Mouse (Mus musculus) layer of hippocampus, postnatal 10 days (tissue): Measurements from ENCODE around the gene Gm37240. TPM values are rescaled to one million over a fixed set of nuclear protein-coding genes. Genes with fewer than 3 reads are reported as not detected.

Source experiments
- DNase-seq, 2 experiments: peaks; one replicate each; pipeline ENCODE4 v3.0.0; 2021; ENCODE audit warnings: low spot score in 2 of 2
- total RNA-seq, 2 experiments: library from RNA; stranded (reverse); gene quantifications; 2 replicates each; pipeline ENCODE4 v1.2.3; 2021

Gm37240 gene
- total RNA-seq, 2 experiments from 2014 or later = 0.75 to 0.80 TPM

DNA sequence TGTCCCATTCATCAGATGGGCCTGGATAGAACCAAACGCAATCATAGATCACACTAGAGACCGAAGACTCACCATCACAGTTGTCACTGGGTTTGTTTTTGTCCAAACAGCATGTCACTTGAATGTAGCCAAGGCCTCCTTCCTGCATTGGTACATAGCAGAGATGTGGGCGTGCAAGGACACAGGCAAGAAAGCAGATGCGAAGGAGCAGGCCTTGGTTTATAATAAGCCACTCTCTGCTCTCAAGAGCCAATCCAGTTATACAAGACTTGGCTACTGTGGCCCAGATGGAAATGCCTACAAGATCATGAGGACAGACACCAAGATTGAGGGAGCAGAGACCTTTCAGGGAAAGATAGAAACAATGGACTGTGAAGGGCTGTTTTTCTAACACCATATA lies 456.1 kb downstream of the Gm37240 start:
- no peak for DNase-seq

DNA sequence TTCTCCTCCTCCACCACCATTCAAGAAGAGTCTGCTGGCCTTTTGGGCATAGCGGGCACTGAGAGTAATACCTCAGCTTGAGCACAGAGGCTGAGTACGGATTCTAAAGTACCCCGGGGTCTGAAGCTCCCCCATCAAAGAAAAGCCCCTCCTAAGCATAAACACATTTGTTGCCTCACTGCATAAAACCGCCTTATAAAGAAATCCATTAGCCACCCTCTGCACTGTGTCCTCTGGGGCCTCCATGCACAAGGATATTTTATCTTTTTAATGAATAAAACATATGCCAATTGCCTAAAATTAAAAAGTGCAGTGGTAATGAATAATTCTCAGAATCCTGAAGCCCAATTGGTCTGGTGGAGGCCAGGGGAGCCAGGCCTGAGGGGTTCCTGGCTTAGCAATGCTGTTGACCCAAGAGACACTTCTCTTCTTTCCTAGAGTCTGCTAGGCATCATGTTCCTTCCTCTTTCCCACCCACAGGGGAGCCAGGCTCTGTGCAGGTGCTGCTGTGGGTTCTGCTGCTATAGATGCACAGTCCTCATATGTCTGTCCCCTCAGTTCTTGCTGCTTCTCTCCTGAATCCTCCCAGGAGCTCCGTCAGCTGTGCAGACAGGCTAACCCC lies 463.8 kb downstream of the Gm37240 start:
- DNase-seq = no peak

DNA sequence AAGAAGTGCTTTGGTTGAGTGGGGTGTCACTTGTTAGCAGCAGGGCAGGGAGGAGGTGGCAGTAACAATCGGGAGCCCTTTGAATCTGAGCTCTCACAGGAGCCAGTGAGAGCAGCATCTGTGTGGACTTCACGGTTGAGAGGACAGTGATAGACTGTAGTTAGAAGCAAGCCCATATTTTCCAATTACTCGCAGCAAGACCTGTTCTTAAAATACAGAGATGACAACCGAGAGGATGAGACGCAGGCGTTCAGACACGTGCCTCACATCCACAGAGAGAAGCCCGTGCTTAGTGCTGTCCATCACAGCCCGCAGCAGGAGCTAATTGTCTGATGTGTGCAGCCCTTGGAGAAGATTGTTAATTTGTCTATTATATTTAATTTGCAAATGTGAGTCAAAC lies 465.9 kb downstream of the Gm37240 start:
- DNase-seq = no peak

- no peak for DNase-seq
Measured at GRCm38 (mm10) chr3:85417663-85418062, 469.7 kb downstream of the Gm37240 start.

- DNase-seq = no peak
Measured at GRCm38 (mm10) chr3:85398841-85399240, 488.5 kb downstream of the Gm37240 start.

- DNase-seq = no peak
Measured at GRCm38 (mm10) chr3:85398483-85398835, 488.9 kb downstream of the Gm37240 start.

GRCm38 (mm10) chr3:85397816-85398482 lies 489.4 kb downstream of the Gm37240 start:
- DNase-seq = no peak

DNA sequence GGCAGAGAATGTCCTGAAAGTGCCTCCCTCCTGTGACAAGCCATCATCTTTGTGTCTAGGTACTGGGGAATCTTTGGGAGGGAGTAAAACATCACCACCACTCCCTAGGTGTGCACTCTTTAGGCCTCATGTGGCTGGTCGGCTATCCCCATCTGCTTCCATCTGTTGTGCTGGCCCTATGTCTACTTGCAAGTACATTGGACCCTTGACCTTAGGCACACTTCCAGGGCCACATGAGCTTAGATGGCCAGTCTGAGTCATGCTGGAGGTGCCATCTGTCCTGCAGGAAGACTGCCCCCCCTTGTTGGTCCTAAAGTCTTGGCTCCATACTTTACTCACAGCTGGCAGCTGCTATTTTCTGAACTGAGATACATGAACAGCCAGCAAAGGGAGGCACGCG lies 493.9 kb downstream of the Gm37240 start:
- DNase-seq = no peak

GRCm38 (mm10) chr3:85391756-85392155 lies 495.6 kb downstream of the Gm37240 start:
- DNase-seq = no peak

- no peak for DNase-seq
Measured at GRCm38 (mm10) chr3:85391111-85391510, 496.2 kb downstream of the Gm37240 start.

GRCm38 (mm10) chr3:85385371-85385770 lies 501.9 kb downstream of the Gm37240 start:
- DNase-seq = no peak

DNA sequence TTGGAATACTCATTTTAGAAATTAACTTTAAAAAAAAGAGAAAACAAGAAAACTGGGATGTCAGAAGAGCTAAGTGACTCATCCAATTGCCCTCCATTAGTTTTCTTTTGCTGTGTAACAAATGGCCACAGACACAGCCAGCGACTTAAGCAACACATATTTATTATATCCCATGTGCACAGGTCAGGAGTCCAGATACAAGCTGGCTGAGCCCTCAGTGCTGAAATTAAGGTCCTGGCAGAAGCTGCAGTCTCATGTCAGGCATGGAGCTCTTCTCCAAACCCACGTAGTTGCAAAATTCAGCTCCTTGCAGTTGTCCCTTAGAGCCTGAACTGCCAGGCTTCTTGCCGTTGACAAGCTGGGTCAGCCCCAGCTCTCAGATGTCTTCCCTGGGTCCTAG lies 504.0 kb downstream of the Gm37240 start:
- DNase-seq = no peak

- no peak for DNase-seq
Measured at GRCm38 (mm10) chr3:85378703-85379395, 508.5 kb downstream of the Gm37240 start.

- peak in 1 of 2 experiments; percentile 31 for DNase-seq
Measured at GRCm38 (mm10) chr3:85377946-85378702, 509.2 kb downstream of the Gm37240 start.

- DNase-seq = no peak
Measured at GRCm38 (mm10) chr3:85377505-85377904, 509.8 kb downstream of the Gm37240 start.

DNA sequence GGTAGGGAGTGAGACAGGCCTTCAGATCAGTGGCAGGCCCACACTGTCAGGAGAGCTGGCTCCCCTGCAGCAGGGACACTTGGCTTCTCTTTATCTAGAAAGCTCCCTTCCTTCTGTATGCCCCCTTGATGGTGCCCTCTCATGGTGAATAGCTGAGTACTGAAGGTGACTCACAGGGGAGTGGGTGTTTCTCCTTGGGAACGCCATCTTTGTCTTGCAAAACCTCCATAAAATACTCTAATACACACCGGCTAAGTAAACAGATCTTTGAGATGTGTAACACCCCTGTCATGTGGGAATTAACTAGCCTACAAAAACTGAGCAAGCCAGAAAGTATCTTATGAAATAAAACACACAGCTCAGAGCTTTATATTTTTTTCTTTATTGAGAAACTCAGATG lies 510.8 kb downstream of the Gm37240 start:
- DNase-seq = no peak

- DNase-seq = no peak
Measured at GRCm38 (mm10) chr3:85373039-85373438, 514.3 kb downstream of the Gm37240 start.

DNA sequence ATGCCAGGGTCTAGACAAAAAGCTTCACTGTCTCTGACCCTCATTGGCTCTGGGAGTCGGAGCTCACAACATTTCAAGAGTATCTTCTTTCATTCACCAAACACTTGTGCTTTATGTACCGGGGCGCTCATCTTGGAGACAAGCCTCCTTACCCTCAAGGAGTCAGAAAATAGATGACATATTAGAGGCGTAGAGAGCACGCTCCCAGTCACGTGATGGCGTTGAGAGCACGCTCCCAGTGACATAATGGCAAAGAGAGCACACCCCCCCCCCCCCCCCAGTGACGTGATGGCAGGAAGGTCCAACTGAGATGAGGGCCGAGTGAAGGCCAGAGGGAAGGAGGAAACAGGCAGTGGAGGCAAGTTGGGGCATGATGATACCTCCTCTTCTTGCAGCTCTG lies 517.5 kb downstream of the Gm37240 start:
- DNase-seq = no peak

- peak in 1 of 2 experiments; percentile 29 for DNase-seq
Measured at GRCm38 (mm10) chr3:85369157-85369556, 518.2 kb downstream of the Gm37240 start.

- DNase-seq = peak; percentile 38 to 59
Measured at GRCm38 (mm10) chr3:85368354-85369120, 518.8 kb downstream of the Gm37240 start.
